Mouse (Mus musculus) spleen, adult 2 months (tissue): ENCODE results near the gene Hid1. TPM values are rescaled to one million over a fixed set of nuclear protein-coding genes. Genes with fewer than 3 reads are reported as not detected.

Experiments
- DNase-seq, 2 experiments: peaks; one replicate each; pipeline versions ENCODE4 v3.0.0 to v3.0.0-alpha.2; 2012 to 2021; ENCODE audit warnings: low spot score in 2 of 2, low read depth in 1 of 2
- H3K27ac ChIP-seq: fragments of 200-500 bp; 2 replicates; pipeline ENCODE4 v1.5.1; 2012; ENCODE audit warnings: low read length, inconsistent platforms; ENCODE audit not compliant: insufficient read depth
- H3K27me3 ChIP-seq: fragments of 200-500 bp; 2 replicates; pipeline ENCODE4 v1.6.1; 2012; ENCODE audit warnings: mild to moderate bottlenecking, moderate library complexity, low read length, inconsistent platforms; ENCODE audit not compliant: control insufficient read depth, insufficient read depth
- H3K36me3 ChIP-seq: fragments of 200-500 bp; 2 replicates; pipeline ENCODE4 v1.6.1; 2012; ENCODE audit warnings: mild to moderate bottlenecking, low read length, inconsistent platforms; ENCODE audit not compliant: control insufficient read depth, insufficient read depth
- H3K4me1 ChIP-seq: fragments of 200-500 bp; 2 replicates; pipeline ENCODE4 v1.6.1; 2011; ENCODE audit warnings: inconsistent platforms; ENCODE audit not compliant: control insufficient read depth, insufficient read depth, insufficient read length
- H3K4me3 ChIP-seq: fragments of 200-500 bp; 2 replicates; pipeline ENCODE4 v1.5.1; 2011; ENCODE audit warnings: mild to moderate bottlenecking, inconsistent platforms; ENCODE audit not compliant: insufficient read depth, insufficient read length; ENCODE audit errors: extremely low read depth
- CTCF ChIP-seq: fragments of 200-500 bp; IDR thresholded peaks from 2 replicates; pipeline ENCODE4 v1.5.1; 2011; ENCODE audit warnings: mild to moderate bottlenecking, inconsistent platforms; ENCODE audit not compliant: insufficient read depth, insufficient read length, insufficient replicate concordance; ENCODE audit errors: extremely low read depth
- POLR2A ChIP-seq: fragments of 200-500 bp; IDR thresholded peaks from 2 replicates; pipeline ENCODE4 v1.6.1; 2011; ENCODE audit warnings: low read depth, low read length, inconsistent platforms
- WGBS: fragments of 180-500 bp; shearing (Covaris S2); methylation state at CpG from one replicate; pipeline ENCODE4 v1.1.7; 2018; 5-methylcytosine and 5-hydroxymethylcytosine counted together
- polyA plus RNA-seq: library from polyadenylated mRNA; depleted of rRNA; stranded (reverse); fragments of >200 nt; gene quantifications from 2 replicates; pipeline ENCODE4 v1.2.3, GENCODE M21; 2012; rRNA removed

Gene Hid1
- polyA plus RNA-seq, 1 experiment, result 17.9 TPM

GRCm38 (mm10) chr11:115308781-115309180, 58.8 kb downstream of the Hid1 start:
- TF ChIP-seq CTCF (no peak), POLR2A (no peak)
- no peak for DNase-seq
- H3K4me1 ChIP-seq, result no peaks in the 10 kb centered on the region
- 47% methylated on average over 1 of the region's 1 CpGs for WGBS
- no peaks in the 10 kb centered on the region for H3K27me3 ChIP-seq
- no peak overlapping the region for H3K27ac ChIP-seq
- no peaks in the 10 kb centered on the region for H3K36me3 ChIP-seq
- no peak overlapping the region for H3K4me3 ChIP-seq

DNA sequence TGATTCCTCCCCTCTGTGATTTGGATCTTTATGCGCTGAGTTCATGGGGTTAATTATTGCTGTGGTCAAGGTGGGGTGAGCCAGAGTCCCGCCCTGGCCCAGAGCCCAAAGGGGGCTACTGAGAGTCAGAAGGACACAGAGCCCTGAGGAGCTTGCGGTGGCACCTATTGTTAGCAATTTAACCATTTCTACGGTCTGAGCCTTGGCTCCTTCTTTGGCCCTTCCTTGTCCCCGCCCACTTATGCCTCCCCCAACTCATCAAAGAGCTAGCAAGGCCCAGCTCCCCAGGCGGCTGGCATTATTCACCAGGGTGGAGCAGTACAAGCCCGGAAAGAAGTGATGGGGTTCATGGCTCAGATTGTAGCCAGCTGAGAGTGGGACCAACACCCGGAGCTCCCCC, 60.7 kb downstream of the Hid1 start, which contains the start of gene Otop2:
TSS of gene Otop2 (plus strand) at position 301 of the 400 bp plus-strand sequence.
- no peak for DNase-seq

DNA sequence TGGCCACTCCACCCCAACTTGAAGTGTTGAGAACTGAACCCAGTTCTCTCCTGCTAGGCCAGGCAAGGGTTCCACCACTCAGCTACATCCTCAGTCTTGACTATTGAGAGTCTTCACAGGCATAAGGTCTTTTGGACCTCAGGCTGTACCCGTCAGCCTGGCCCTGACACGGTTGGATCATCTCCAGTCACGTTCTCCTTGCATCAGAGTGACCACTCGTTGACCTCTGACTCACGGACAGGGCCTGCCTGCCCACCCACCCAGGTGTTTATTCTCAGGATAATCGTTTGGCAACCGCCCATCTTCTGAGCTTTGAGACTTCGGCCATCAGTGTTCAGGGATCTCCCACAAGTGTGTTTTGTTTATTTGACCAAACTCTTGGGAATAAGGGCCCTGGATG, 64.4 kb downstream of the Hid1 start:
- TF ChIP-seq CTCF (no peak), POLR2A (no peak)
- Histone ChIP-seq H3K4me1 (no peaks in the 10 kb centered on the region), H3K4me3 (no peak overlapping the region), H3K27me3 (no peaks in the 10 kb centered on the region), H3K27ac (no peak overlapping the region), H3K36me3 (no peaks in the 10 kb centered on the region)
- no peak for DNase-seq
- WGBS, result 78% methylated on average over 8 of the region's 8 CpGs

More for the DNA sequence above, 60.7 kb downstream of the Hid1 start, which contains the start of gene Otop2:
- no peak within 1 kb of the TSS for H3K4me3 ChIP-seq
- H3K36me3 ChIP-seq, result no peaks in the 10 kb centered on the region
- TF ChIP-seq CTCF (no peak), POLR2A (no peak)
- WGBS, result 64% methylated on average over 8 of the region's 8 CpGs
- no peak within 1 kb of the TSS for H3K27ac ChIP-seq
- H3K4me1 ChIP-seq, result no peaks in the 10 kb centered on the region
- no peaks in the 10 kb centered on the region for H3K27me3 ChIP-seq

DNA sequence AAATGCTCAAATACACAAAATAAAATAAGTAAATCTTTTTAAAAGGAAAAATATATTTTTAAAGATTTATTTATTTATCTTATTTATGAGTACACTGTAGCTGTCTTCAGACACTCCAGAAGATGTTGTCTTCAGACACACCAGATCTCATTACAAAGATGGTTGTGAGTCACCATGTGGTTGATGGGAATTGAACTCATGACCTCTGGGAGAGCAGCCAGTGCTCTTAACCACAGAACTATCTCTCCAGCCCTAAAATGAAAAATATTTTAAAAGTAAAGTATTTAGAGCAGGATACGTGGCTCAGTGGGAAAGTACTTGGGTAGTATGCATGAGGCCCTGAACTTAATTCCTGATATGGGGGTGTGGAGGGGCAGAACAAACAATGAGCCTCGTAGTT, 66.2 kb downstream of the Hid1 start:
- Histone ChIP-seq H3K36me3 (no peaks in the 10 kb centered on the region), H3K27ac (no peak overlapping the region), H3K4me3 (no peak overlapping the region), H3K4me1 (no peaks in the 10 kb centered on the region), H3K27me3 (no peaks in the 10 kb centered on the region)
- DNase-seq, result no peak
- 85% methylated on average over 2 of the region's 2 CpGs for WGBS
- TF ChIP-seq POLR2A (no peak), CTCF (no peak)

DNA sequence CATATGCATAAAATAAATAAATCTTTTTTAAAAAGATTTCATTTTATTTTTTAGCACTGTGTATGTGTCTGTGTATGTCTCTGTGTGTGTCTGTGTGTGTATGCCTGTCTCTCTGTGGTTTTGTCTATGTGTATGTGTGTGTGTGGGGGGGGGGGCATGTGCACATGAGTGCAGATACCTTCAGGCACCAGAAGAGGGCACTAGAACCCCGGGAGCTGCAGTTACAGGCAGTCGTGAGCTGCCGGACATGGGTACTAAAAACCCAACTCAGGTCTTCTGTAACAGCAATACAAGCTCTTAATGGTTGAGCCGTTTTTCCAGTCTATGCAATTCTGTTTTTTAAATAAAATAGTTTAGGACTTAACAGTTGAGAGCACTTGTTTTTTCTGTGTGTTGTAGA, 66.8 kb downstream of the Hid1 start:
- Histone ChIP-seq H3K4me3 (no peak overlapping the region), H3K4me1 (no peaks in the 10 kb centered on the region), H3K27ac (no peak overlapping the region), H3K36me3 (no peaks in the 10 kb centered on the region), H3K27me3 (no peaks in the 10 kb centered on the region)
- WGBS, result 82% methylated on average over 4 of the region's 4 CpGs
- TF ChIP-seq POLR2A, result no peak
- TF ChIP-seq CTCF, result no peak
- no peak for DNase-seq

- Histone ChIP-seq H3K36me3 (no peaks in the 10 kb centered on the region), H3K27me3 (no peaks in the 10 kb centered on the region), H3K4me1 (no peaks in the 10 kb centered on the region), H3K4me3 (no peak overlapping the region), H3K27ac (no peak overlapping the region)
- no peak for DNase-seq
- 57% methylated on average over 8 of the region's 8 CpGs for WGBS
- TF ChIP-seq POLR2A (no peak), CTCF (no peak)
Measured at GRCm38 (mm10) chr11:115298160-115298559, 69.4 kb downstream of the Hid1 start.

Other genes with a start within 250 kb of the Hid1 start
- 24.7 and 31.4 TPM in 2 replicates for gene Cd300lf, start 233.8 kb downstream of the Hid1 start, polyA plus RNA-seq
- 51.5 and 63.7 TPM in 2 replicates for gene Slc9a3r1, start 204.4 kb downstream of the Hid1 start, polyA plus RNA-seq
- gene Tmem104, start 180.3 kb downstream of the Hid1 start, polyA plus RNA-seq, result 16.3 and 16.5 TPM in 2 replicates
- 12.3 and 12.5 TPM in 2 replicates for gene Nat9, start 179.9 kb downstream of the Hid1 start, polyA plus RNA-seq
- 9.5 and 13.7 TPM in 2 replicates for gene Grin2c, start 100.5 kb downstream of the Hid1 start, polyA plus RNA-seq
- 18.7 and 24.6 TPM in 2 replicates for gene Fdxr, start 90.7 kb downstream of the Hid1 start, polyA plus RNA-seq
- gene Fads6, start 70.1 kb downstream of the Hid1 start, polyA plus RNA-seq, result 1.1 TPM in 2 replicates
- not detected in 2 replicates for gene Otop2, start 60.6 kb downstream of the Hid1 start, polyA plus RNA-seq
- gene Ush1g, start 45.7 kb downstream of the Hid1 start, polyA plus RNA-seq, result 2.0 TPM in 2 replicates
- not detected in 2 replicates for gene Otop3, start 33.0 kb downstream of the Hid1 start, polyA plus RNA-seq
- 7.0 and 8.4 TPM in 2 replicates for gene Cdr2l, start 14.2 kb upstream of the Hid1 start, polyA plus RNA-seq
- gene Mrpl58, start 36.0 kb upstream of the Hid1 start, polyA plus RNA-seq, result 42.8 and 48.3 TPM in 2 replicates
- 34.5 and 40.4 TPM in 2 replicates for gene Atp5h, start 52.2 kb upstream of the Hid1 start, polyA plus RNA-seq
- gene Kctd2, start 52.4 kb upstream of the Hid1 start, polyA plus RNA-seq, result 21.8 and 24.5 TPM in 2 replicates
- gene Trim80, start 72.8 kb upstream of the Hid1 start, polyA plus RNA-seq, result not detected in 2 replicates
- gene Slc16a5, start 94.7 kb upstream of the Hid1 start, polyA plus RNA-seq, result 8.0 and 8.8 TPM in 2 replicates
- gene Armc7, start 107.9 kb upstream of the Hid1 start, polyA plus RNA-seq, result 31.0 and 40.3 TPM in 2 replicates
- gene Nt5c, start 124.1 kb upstream of the Hid1 start, polyA plus RNA-seq, result 59.1 and 73.6 TPM in 2 replicates
- 178 and 269 TPM in 2 replicates for gene Jpt1, start 146.6 kb upstream of the Hid1 start, polyA plus RNA-seq
- 25.8 and 28.3 TPM in 2 replicates for gene Sumo2, start 168.5 kb upstream of the Hid1 start, polyA plus RNA-seq
- gene Nup85, start 196.7 kb upstream of the Hid1 start, polyA plus RNA-seq, result 41.4 and 42.4 TPM in 2 replicates
- gene Mrps7, start 236.2 kb upstream of the Hid1 start, polyA plus RNA-seq, result 10.6 and 13.6 TPM in 2 replicates
- gene Gga3, start 236.3 kb upstream of the Hid1 start, polyA plus RNA-seq, result 39.4 and 40.9 TPM in 2 replicates
- gene Mif4gd, start 245.2 kb upstream of the Hid1 start, polyA plus RNA-seq, result 175 and 210 TPM in 2 replicates